Mouse (Mus musculus) embryonic facial prominence, embryonic 15.5 days (tissue): ENCODE data around the gene Slc34a2. TPM values are rescaled to one million over a fixed set of nuclear protein-coding genes. Genes with fewer than 3 reads are reported as not detected.

Experiments
- ATAC-seq: fragments of 200-750 bp; cut with Nextera tagmentation; 2 replicates; pipeline ENCODE4 v1.8.0; 2017; ENCODE audit warnings: low read depth, moderate TSS enrichment; ENCODE audit not compliant: insufficient number of reproducible peaks, low FRiP score, low TSS enrichment
- H3K27ac ChIP-seq: fragments of 300-500 bp; sonication (generic); replicated peaks from 2 replicates; pipeline ENCODE4 v1.5.1; 2015; ENCODE audit warnings: mild to moderate bottlenecking, inconsistent platforms
- H3K27me3 ChIP-seq: fragments of 300-500 bp; sonication (generic); 2 replicates; pipeline ENCODE4 v1.6.1; 2015; ENCODE audit warnings: inconsistent platforms
- H3K36me3 ChIP-seq: fragments of 300-500 bp; sonication (generic); 2 replicates; pipeline ENCODE4 v1.6.1; 2015; ENCODE audit warnings: mild to moderate bottlenecking, inconsistent platforms
- H3K4me1 ChIP-seq: fragments of 300-500 bp; sonication (generic); 2 replicates; pipeline ENCODE4 v1.6.1; 2015; ENCODE audit warnings: inconsistent platforms
- H3K4me2 ChIP-seq: fragments of 300-500 bp; sonication (generic); replicated peaks from 2 replicates; pipeline ENCODE4 v1.6.1; 2015; ENCODE audit warnings: mild to moderate bottlenecking, inconsistent platforms
- H3K4me3 ChIP-seq: fragments of 300-500 bp; sonication (generic); replicated peaks from 2 replicates; pipeline ENCODE4 v1.5.1; 2015; ENCODE audit warnings: mild to moderate bottlenecking, inconsistent platforms
- H3K9ac ChIP-seq: fragments of 300-500 bp; sonication (generic); 2 replicates; pipeline ENCODE4 v1.6.1; 2015; ENCODE audit warnings: inconsistent platforms
- H3K9me3 ChIP-seq: fragments of 300-500 bp; sonication (generic); replicated peaks from 2 replicates; pipeline ENCODE4 v1.6.1; 2016; ENCODE audit warnings: inconsistent platforms
- WGBS: fragments of 180-500 bp; shearing (Covaris S2); methylation state at CpG from one replicate; pipeline ENCODE4 v1.1.7; 2015; 5-methylcytosine and 5-hydroxymethylcytosine counted together
- polyA plus RNA-seq: library from polyadenylated mRNA; unstranded; fragments of >200 nt; fragmentation: Nextera tagmentation; extraction: Ambion mirVana; gene quantifications from 2 replicates; pipeline ENCODE4 v1.2.1, GENCODE M21; 2015

Gene Slc34a2
- polyA plus RNA-seq: 1.4 and 1.6 TPM in 2 replicates

DNA sequence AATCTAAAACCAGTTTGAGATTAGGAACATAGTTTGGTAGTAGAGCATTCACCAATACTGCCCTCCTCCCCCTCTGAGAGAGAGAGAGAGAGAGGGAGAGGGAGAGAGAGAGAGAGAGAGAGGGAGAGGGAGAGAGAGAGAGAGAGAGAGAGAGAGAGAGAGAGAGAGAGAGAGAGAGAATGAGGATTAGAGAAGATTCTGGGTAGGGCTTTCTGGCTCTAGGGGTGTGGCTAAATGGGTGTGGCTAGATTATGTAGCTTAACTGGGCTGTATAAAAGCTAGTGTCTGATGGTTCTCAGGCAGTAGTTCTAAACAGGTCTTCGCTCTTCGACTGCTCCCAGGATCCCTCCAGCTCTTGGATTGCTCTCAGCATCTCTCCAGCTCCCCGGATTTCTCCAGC is at the start of gene Slc34a2:
Slc34a2 (plus strand) TSS at position 301 of the 400 bp plus-strand sequence.
- Histone ChIP-seq H3K4me2 (no peak within 1 kb of the TSS), H3K4me1 (peaks cover 7% of the 10 kb centered on the region; the same call in 1 of the 2 replicates), H3K4me3 (no peak within 1 kb of the TSS), H3K9me3 (no peaks in the 10 kb centered on the region), H3K27me3 (no peaks in the 10 kb centered on the region), H3K36me3 (no peaks in the 10 kb centered on the region), H3K27ac (no peak within 1 kb of the TSS), H3K9ac (no peak within 1 kb of the TSS)
- 96% methylated on average over 3 of the region's 3 CpGs for WGBS
- no peak for ATAC-seq

GRCm38 (mm10) chr5:52990687-52991341 is 47.1 kb upstream of the Slc34a2 start:
- Histone ChIP-seq H3K4me2 (no peak overlapping the region), H3K27ac (no peak overlapping the region), H3K9me3 (no peaks in the 10 kb centered on the region), H3K9ac (no peak overlapping the region), H3K4me3 (no peak overlapping the region), H3K27me3 (no peaks in the 10 kb centered on the region), H3K36me3 (no peaks in the 10 kb centered on the region), H3K4me1 (no peaks in the 10 kb centered on the region)
- 80% methylated on average over 8 of the region's 8 CpGs for WGBS
- ATAC-seq: no peak

GRCm38 (mm10) chr5:52992210-52992897 is 45.5 kb upstream of the Slc34a2 start:
- 87% methylated on average over 11 of the region's 11 CpGs for WGBS
- Histone ChIP-seq H3K27ac (no peak overlapping the region), H3K4me2 (no peak overlapping the region), H3K9ac (no peak overlapping the region), H3K4me1 (no peaks in the 10 kb centered on the region), H3K36me3 (no peaks in the 10 kb centered on the region), H3K27me3 (no peaks in the 10 kb centered on the region), H3K9me3 (no peaks in the 10 kb centered on the region), H3K4me3 (no peak overlapping the region)
- no peak for ATAC-seq

- no peak overlapping the region for H3K27ac ChIP-seq
- H3K9ac ChIP-seq: no peak overlapping the region
- H3K4me3 ChIP-seq: no peak overlapping the region
- 67% methylated on average over 12 of the region's 12 CpGs for WGBS
- no peak for ATAC-seq
- no peaks in the 10 kb centered on the region for H3K9me3 ChIP-seq
- H3K36me3 ChIP-seq: no peaks in the 10 kb centered on the region
- H3K4me2 ChIP-seq: no peak overlapping the region
- no peaks in the 10 kb centered on the region for H3K27me3 ChIP-seq
- no peaks in the 10 kb centered on the region for H3K4me1 ChIP-seq
These were observed 44.2 kb upstream of the Slc34a2 start for GRCm38 (mm10) chr5:52993490-52994282.

DNA sequence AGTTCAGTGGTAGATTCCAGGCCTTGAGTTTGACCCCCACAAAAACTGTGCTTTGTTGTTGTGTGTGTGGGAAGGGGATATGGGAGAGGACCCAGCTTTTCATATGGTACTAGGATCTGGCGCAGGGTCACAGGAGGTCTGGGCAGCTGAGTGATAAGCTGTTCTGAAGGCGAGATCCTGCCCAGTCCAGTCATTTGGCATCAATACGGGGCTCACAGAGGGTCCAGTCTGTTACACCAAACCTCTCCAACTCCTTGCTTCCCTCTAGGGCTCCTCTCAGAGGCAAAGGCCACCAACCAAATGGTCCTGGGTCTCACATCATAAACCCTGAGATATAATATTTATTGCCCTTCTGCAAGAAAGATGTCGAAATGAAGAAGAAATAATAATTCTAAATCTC is 42.4 kb upstream of the Slc34a2 start:
- no peak overlapping the region for H3K4me2 ChIP-seq
- ATAC-seq: no peak
- H3K9me3 ChIP-seq: no peaks in the 10 kb centered on the region
- no peak overlapping the region for H3K4me3 ChIP-seq
- WGBS: 89% methylated on average over 4 of the region's 4 CpGs
- H3K27me3 ChIP-seq: no peaks in the 10 kb centered on the region
- H3K4me1 ChIP-seq: no peaks in the 10 kb centered on the region
- H3K9ac ChIP-seq: no peak overlapping the region
- no peak overlapping the region for H3K27ac ChIP-seq
- no peaks in the 10 kb centered on the region for H3K36me3 ChIP-seq

GRCm38 (mm10) chr5:52996145-52996544 is 41.7 kb upstream of the Slc34a2 start:
- H3K4me2 ChIP-seq: no peak overlapping the region
- H3K4me1 ChIP-seq: no peaks in the 10 kb centered on the region
- H3K4me3 ChIP-seq: no peak overlapping the region
- no peaks in the 10 kb centered on the region for H3K27me3 ChIP-seq
- H3K9me3 ChIP-seq: no peaks in the 10 kb centered on the region
- H3K9ac ChIP-seq: no peak overlapping the region
- WGBS: 44% methylated on average over 3 of the region's 3 CpGs
- ATAC-seq: no peak
- no peak overlapping the region for H3K27ac ChIP-seq
- H3K36me3 ChIP-seq: no peaks in the 10 kb centered on the region

DNA sequence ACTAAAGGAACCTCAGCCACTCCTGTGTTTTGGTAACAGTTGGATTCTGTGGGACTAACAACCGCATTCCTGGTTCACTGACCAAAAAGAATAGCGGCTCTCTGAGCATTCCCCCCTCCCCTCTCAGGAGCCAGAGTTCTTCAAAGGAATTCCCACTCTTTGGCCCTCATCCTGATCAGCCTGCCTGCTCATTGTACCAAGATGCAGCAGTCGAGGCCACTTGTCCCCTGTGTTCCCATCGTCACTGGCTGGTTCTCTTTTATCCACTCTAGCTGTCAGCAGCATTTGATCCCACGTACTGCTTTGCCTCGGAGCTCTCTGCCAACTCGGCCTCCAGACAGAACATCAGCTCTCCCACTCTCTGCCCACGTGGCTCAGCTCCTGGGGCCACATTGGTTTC is 41.3 kb upstream of the Slc34a2 start:
- no peaks in the 10 kb centered on the region for H3K27me3 ChIP-seq
- H3K36me3 ChIP-seq: no peaks in the 10 kb centered on the region
- H3K9me3 ChIP-seq: no peaks in the 10 kb centered on the region
- no peak for ATAC-seq
- no peak overlapping the region for H3K4me3 ChIP-seq
- H3K4me2 ChIP-seq: no peak overlapping the region
- H3K9ac ChIP-seq: no peak overlapping the region
- no peaks in the 10 kb centered on the region for H3K4me1 ChIP-seq
- no peak overlapping the region for H3K27ac ChIP-seq
- WGBS: 28% methylated on average over 8 of the region's 8 CpGs

- Histone ChIP-seq H3K4me2 (no peak overlapping the region), H3K36me3 (no peaks in the 10 kb centered on the region), H3K27ac (no peak overlapping the region), H3K4me1 (no peaks in the 10 kb centered on the region), H3K27me3 (no peaks in the 10 kb centered on the region), H3K9ac (no peak overlapping the region), H3K4me3 (no peak overlapping the region), H3K9me3 (no peaks in the 10 kb centered on the region)
- ATAC-seq: no peak
- 70% methylated on average over 9 of the region's 11 CpGs for WGBS
These were observed 40.8 kb upstream of the Slc34a2 start for GRCm38 (mm10) chr5:52997032-52997431.

DNA sequence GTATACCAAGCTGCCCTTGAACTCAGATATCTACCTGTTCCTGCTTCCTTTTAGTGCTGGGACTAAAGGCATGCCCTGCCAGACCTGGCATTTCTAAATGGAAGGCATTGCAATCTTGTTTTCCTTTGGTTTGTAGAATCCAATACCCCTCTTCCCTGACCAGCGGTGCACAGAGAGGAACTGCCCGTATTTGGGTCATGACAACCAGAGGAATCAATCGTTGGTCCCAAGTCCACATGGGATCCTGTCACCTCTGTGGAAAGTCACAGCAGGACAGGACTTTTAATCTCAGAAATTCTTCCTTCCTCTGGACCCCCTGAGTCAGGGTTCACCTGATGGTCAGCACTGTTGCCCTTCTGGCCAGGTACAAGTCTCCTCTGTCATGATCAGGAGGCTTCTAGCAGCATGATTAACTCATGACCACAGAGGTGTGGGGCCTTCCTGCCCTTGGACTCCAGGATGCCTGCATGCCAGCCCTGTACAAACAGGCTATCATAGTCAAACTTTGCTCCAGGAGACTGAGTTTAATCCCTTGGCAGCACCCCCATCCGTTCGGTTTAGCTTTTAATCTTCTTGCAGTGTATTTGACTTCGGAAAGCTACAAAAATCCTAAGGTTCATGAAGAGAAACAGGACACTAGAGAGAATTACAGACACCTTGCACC is 39.7 kb upstream of the Slc34a2 start:
- no peaks in the 10 kb centered on the region for H3K36me3 ChIP-seq
- no peak overlapping the region for H3K4me3 ChIP-seq
- H3K9me3 ChIP-seq: no peaks in the 10 kb centered on the region
- no peak overlapping the region for H3K4me2 ChIP-seq
- no peak overlapping the region for H3K9ac ChIP-seq
- no peaks in the 10 kb centered on the region for H3K27me3 ChIP-seq
- ATAC-seq: no peak
- WGBS: 88% methylated on average over 6 of the region's 6 CpGs
- no peak overlapping the region for H3K27ac ChIP-seq
- no peaks in the 10 kb centered on the region for H3K4me1 ChIP-seq

DNA sequence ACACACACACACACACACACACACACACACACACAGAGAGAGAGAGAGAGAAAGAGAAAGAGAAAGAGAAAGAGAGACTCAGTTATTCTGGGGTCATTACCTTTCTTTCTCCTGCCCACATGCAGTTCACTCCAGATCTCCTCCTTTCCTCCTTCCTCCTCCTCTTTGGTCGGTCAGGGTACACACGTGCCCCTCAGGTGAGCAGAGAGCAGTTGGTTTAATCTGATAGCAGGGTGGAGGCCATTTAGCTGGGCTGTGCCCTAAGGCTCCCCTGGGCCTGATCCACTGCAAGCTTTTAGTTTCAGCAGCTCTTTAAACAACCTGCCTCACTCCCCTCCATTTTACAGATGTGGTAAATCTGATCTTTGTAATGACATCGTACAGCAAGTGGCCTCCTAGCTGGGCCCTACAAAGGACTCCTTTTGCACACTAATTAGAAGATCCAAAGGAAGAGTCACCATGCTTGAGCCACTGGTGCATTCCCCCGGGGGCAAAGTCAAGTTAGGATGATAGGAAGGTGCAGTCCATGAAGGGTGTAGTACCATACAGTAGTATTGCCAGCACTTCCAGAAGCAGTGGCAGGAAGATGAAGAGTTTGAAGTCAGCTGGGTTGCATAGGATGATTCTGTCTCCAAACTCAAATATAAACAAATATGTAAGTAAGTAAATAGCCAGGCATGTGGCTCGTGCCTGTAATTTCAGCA is 37.6 kb upstream of the Slc34a2 start:
- no peak overlapping the region for H3K27ac ChIP-seq
- WGBS: 42% methylated on average over 5 of the region's 5 CpGs
- no peaks in the 10 kb centered on the region for H3K4me1 ChIP-seq
- no peak overlapping the region for H3K9ac ChIP-seq
- H3K4me2 ChIP-seq: no peak overlapping the region
- no peaks in the 10 kb centered on the region for H3K27me3 ChIP-seq
- no peaks in the 10 kb centered on the region for H3K9me3 ChIP-seq
- no peak overlapping the region for H3K4me3 ChIP-seq
- no peak for ATAC-seq
- H3K36me3 ChIP-seq: no peaks in the 10 kb centered on the region
